ENCODE assay signal across 20 mouse cellular contexts in the genomic region with DNA sequence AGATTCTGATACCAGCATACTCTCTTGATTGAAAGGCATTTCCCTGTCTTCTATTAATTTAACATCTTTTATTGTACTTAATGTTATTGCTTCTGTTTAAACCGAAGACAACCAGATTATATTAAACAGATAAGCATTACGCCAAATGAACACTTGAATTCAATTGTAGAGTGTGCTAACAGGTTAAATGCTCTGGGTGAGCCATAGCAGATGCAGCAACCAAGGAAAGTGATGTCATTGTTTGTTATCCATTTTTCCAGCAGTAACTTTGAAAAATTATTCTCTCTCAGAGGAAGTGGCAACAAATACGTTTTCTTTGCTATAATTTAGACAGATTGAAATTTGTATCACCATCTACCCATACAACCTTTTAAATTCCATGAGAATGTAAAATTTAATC. TPM values are rescaled to one million over a fixed set of nuclear protein-coding genes. Genes with fewer than 3 reads are reported as not detected.
DNase-seq lines count a peak whose midpoint lies in the region; ATAC-seq and TF ChIP-seq lines count a peak whose summit lies in the region.
"Had no signal": no experiment of that assay in that cellular context is flagged by ENCODE, and none has a peak within 500 bp of the region (broad histone marks: within the 10 kb centered on the region; RNA-seq: fewer than 3 reads in every experiment).

No protein-coding gene starts in this region.

- no peak for DNase-seq in hindbrain, embryonic 11.5 days (ENCODE audit: low spot score)
- peak; percentile 43 for DNase-seq in forebrain, embryonic 14.5 days (ENCODE audit: low spot score)
- no peak for DNase-seq in midbrain, embryonic 10.5 days (ENCODE audit: low spot score)
- no peak for DNase-seq in adrenal gland, postnatal 14 days
- no peak for DNase-seq in liver
- no peak for DNase-seq in thymus, adult 2 months
- DNase-seq: adrenal gland, postnatal 25 days; B cell, adult 2 months; gastrocnemius, postnatal 36 days; kidney, adult 8-10 months; kidney, postnatal 36 days; lung, adult 18-20 months; lung, postnatal 4 days; retina, postnatal 1 day; thymus, adult 18-20 months had no signal

- WGBS in hindbrain, embryonic 13.5 days = 68% methylated on average over 3 of the region's 3 CpGs
- 86% methylated on average over 3 of the region's 3 CpGs for WGBS in hindbrain, embryonic 11.5 days
- WGBS in forebrain, embryonic 14.5 days = 73% methylated on average over 3 of the region's 3 CpGs
- WGBS in midbrain, embryonic 10.5 days = 85% methylated on average over 3 of the region's 3 CpGs
- WGBS in neural tube, embryonic 13.5 days = 75% methylated on average over 3 of the region's 3 CpGs
- 83% methylated on average over 3 of the region's 3 CpGs for WGBS in thymus, adult 2 months

- peaks cover 15% of the 10 kb centered on the region for H3K4me1 ChIP-seq in hindbrain, embryonic 13.5 days (replicated peaks)
- no peaks in the 10 kb centered on the region; the same call in 1 of the 2 replicates for H3K4me1 ChIP-seq in hindbrain, embryonic 11.5 days (replicated peaks; ENCODE audit: control insufficient read depth, insufficient read depth, low read length)
- peaks cover 8% of the 10 kb centered on the region; the same call in 1 of the 2 replicates for H3K4me1 ChIP-seq in forebrain, embryonic 14.5 days (ENCODE audit: control insufficient read depth, insufficient read depth, low read length)
- H3K4me1 ChIP-seq in midbrain, embryonic 10.5 days = peaks cover 34% of the 10 kb centered on the region
- H3K4me1 ChIP-seq in neural tube, embryonic 13.5 days (replicated peaks) = peaks cover 17% of the 10 kb centered on the region
- no peaks in the 10 kb centered on the region for H3K4me1 ChIP-seq in thymus, adult 2 months (replicated peaks; ENCODE audit: control insufficient read depth, insufficient read depth, low read length)

- peak overlapping the region; percentile 48 for H3K4me3 ChIP-seq in hindbrain, embryonic 13.5 days
- H3K4me3 ChIP-seq in hindbrain, embryonic 11.5 days (ENCODE audit: low read depth, low read length) = no peak overlapping the region
- H3K4me3 ChIP-seq in forebrain, embryonic 14.5 days (ENCODE audit: low read depth, low read length) = peak overlapping the region; percentile 41
- H3K4me3 ChIP-seq in midbrain, embryonic 10.5 days = peak overlapping the region; percentile 47; the same call in 1 of the 2 replicates
- H3K4me3 ChIP-seq in neural tube, embryonic 13.5 days = peak overlapping the region; percentile 44
- H3K4me3 ChIP-seq in thymus, adult 2 months (ENCODE audit: control insufficient read depth, insufficient read depth, low read length) = no peak overlapping the region
- H3K4me3 ChIP-seq: embryonic facial prominence, embryonic 10.5 days had no signal

- no peak for ATAC-seq in hindbrain, embryonic 13.5 days (ENCODE audit: low FRiP score)
- ATAC-seq in hindbrain, embryonic 11.5 days (ENCODE audit: low FRiP score) = no peak
- no peak for ATAC-seq in forebrain, embryonic 14.5 days
- no peak for ATAC-seq in neural tube, embryonic 13.5 days (ENCODE audit: low read depth)
- ATAC-seq: inflammation-experienced regulatory T-cells, adult 6 months had no signal

- no peak for TF ChIP-seq POLR2A in thymus, adult 2 months (IDR thresholded peaks at IDR 0.05; ENCODE audit: control insufficient read depth, extremely low read depth, insufficient read depth, low read length, poor library complexity)

- no peaks in the 10 kb centered on the region for H3K36me3 ChIP-seq in hindbrain, embryonic 13.5 days
- no peaks in the 10 kb centered on the region for H3K36me3 ChIP-seq in hindbrain, embryonic 11.5 days (ENCODE audit: control insufficient read depth, insufficient read depth, low read length)
- no peaks in the 10 kb centered on the region for H3K36me3 ChIP-seq in forebrain, embryonic 14.5 days (ENCODE audit: control insufficient read depth, insufficient read depth, low read length)
- no peaks in the 10 kb centered on the region for H3K36me3 ChIP-seq in midbrain, embryonic 10.5 days
- no peaks in the 10 kb centered on the region for H3K36me3 ChIP-seq in neural tube, embryonic 13.5 days
- H3K36me3 ChIP-seq in thymus, adult 2 months (ENCODE audit: control insufficient read depth, insufficient read depth, low read length) = no peaks in the 10 kb centered on the region
- H3K36me3 ChIP-seq: embryonic facial prominence, embryonic 10.5 days had no signal

- H3K9ac ChIP-seq in hindbrain, embryonic 13.5 days = 0 out of 2 replicates have a peak overlapping the region, but pooled peaks have one; percentile 55
- H3K9ac ChIP-seq in hindbrain, embryonic 11.5 days (ENCODE audit: low read depth, low read length) = no peak overlapping the region
- H3K9ac ChIP-seq in forebrain, embryonic 14.5 days (ENCODE audit: low read length) = peak overlapping the region; percentile 65
- peak overlapping the region; percentile 65 for H3K9ac ChIP-seq in neural tube, embryonic 13.5 days

- no peaks in the 10 kb centered on the region for H3K9me3 ChIP-seq in hindbrain, embryonic 13.5 days
- no peaks in the 10 kb centered on the region for H3K9me3 ChIP-seq in hindbrain, embryonic 11.5 days (ENCODE audit: control insufficient read depth, low read length)
- H3K9me3 ChIP-seq in forebrain, embryonic 14.5 days (replicated peaks; ENCODE audit: control insufficient read depth, low read length) = no peaks in the 10 kb centered on the region
- H3K9me3 ChIP-seq in midbrain, embryonic 10.5 days (replicated peaks) = no peaks in the 10 kb centered on the region
- H3K9me3 ChIP-seq in neural tube, embryonic 13.5 days = no peaks in the 10 kb centered on the region
- H3K9me3 ChIP-seq: embryonic facial prominence, embryonic 10.5 days had no signal

- no peaks in the 10 kb centered on the region for H3K27me3 ChIP-seq in hindbrain, embryonic 13.5 days
- no peaks in the 10 kb centered on the region for H3K27me3 ChIP-seq in hindbrain, embryonic 11.5 days (ENCODE audit: control insufficient read depth, insufficient read depth, low read length)
- no peaks in the 10 kb centered on the region for H3K27me3 ChIP-seq in forebrain, embryonic 14.5 days (replicated peaks; ENCODE audit: control insufficient read depth, insufficient read depth, low read length)
- no peaks in the 10 kb centered on the region for H3K27me3 ChIP-seq in midbrain, embryonic 10.5 days (ENCODE audit: low read depth, poor library complexity, severe bottlenecking)
- no peaks in the 10 kb centered on the region for H3K27me3 ChIP-seq in neural tube, embryonic 13.5 days
- no peaks in the 10 kb centered on the region for H3K27me3 ChIP-seq in thymus, adult 2 months (ENCODE audit: control insufficient read depth, insufficient read depth, low read length)

- H3K4me2 ChIP-seq in hindbrain, embryonic 13.5 days = peak overlapping the region; percentile 57
- H3K4me2 ChIP-seq in hindbrain, embryonic 11.5 days (replicated peaks; ENCODE audit: low read depth, low read length) = no peak overlapping the region
- peak overlapping the region; percentile 58 for H3K4me2 ChIP-seq in forebrain, embryonic 14.5 days (ENCODE audit: low read length)
- H3K4me2 ChIP-seq in neural tube, embryonic 13.5 days = peak overlapping the region; percentile 58

- no peak overlapping the region for H3K27ac ChIP-seq in hindbrain, embryonic 13.5 days
- H3K27ac ChIP-seq in hindbrain, embryonic 11.5 days (ENCODE audit: low read depth, low read length) = no peak overlapping the region
- peak overlapping the region; percentile 27; the same call in 1 of the 2 replicates for H3K27ac ChIP-seq in forebrain, embryonic 14.5 days (ENCODE audit: low read depth, low read length)
- H3K27ac ChIP-seq in midbrain, embryonic 10.5 days (replicated peaks) = no peak overlapping the region
- no peak overlapping the region for H3K27ac ChIP-seq in neural tube, embryonic 13.5 days (replicated peaks)
- H3K27ac ChIP-seq in thymus, adult 2 months (ENCODE audit: control insufficient read depth, insufficient read depth, low read length) = no peak overlapping the region
- H3K27ac ChIP-seq: embryonic facial prominence, embryonic 10.5 days had no signal

- TF ChIP-seq CTCF in thymus, adult 2 months (IDR thresholded peaks at IDR 0.05; ENCODE audit: borderline replicate concordance, control insufficient read depth, extremely low read depth, insufficient read depth, low read length, poor library complexity) = no peak

RNA-seq across cellular contexts. Expression of a gene that starts 2.9 kb away (rescaled TPM):
- 347 and 359 TPM in 2 replicates for polyA plus RNA-seq in hindbrain, embryonic 13.5 days (2015; fragmentation: Nextera tagmentation; extraction: Ambion mirVana)
- 99.4 and 103 TPM in 2 replicates for polyA plus RNA-seq in hindbrain, embryonic 11.5 days (2014; fragmentation: Nextera tagmentation; extraction: Ambion mirVana)
- polyA plus RNA-seq in forebrain, embryonic 14.5 days (2014; fragmentation: Nextera tagmentation; extraction: Ambion mirVana) = 644 and 774 TPM in 2 replicates
- polyA plus RNA-seq in midbrain, embryonic 10.5 days (2016; fragmentation: Nextera tagmentation; extraction: Ambion mirVana) = 46.6 and 93.3 TPM in 2 replicates
- polyA plus RNA-seq in neural tube, embryonic 13.5 days (2015; fragmentation: Nextera tagmentation; extraction: Ambion mirVana) = 266 and 293 TPM in 2 replicates
- 4.6 and 5.0 TPM in 2 replicates for total RNA-seq in adrenal gland, postnatal 14 days (2021)
- polyA plus RNA-seq in thymus, adult 2 months (2012; rRNA removed) = 0.57 and 1.4 TPM in 2 replicates
- total RNA-seq: monocyte, adult 5-6 weeks had no signal

Comparison
In these comparisons a context has a peak if more than half of its experiments do, and no peak if none do; other contexts are left out.
1. H3K4me3 ChIP-seq: peak in hindbrain, embryonic 13.5 days (single experiment), forebrain, embryonic 14.5 days (single experiment), midbrain, embryonic 10.5 days (single experiment) and neural tube, embryonic 13.5 days (single experiment); none in hindbrain, embryonic 11.5 days (single experiment) and thymus, adult 2 months (single experiment).
2. RNA of a gene that starts 2.9 kb away (polyA plus RNA-seq): 644 to 774 TPM in forebrain, embryonic 14.5 days, 347 to 359 TPM in hindbrain, embryonic 13.5 days, 266 to 293 TPM in neural tube, embryonic 13.5 days, 99.4 to 103 TPM in hindbrain, embryonic 11.5 days and 46.6 to 93.3 TPM in midbrain, embryonic 10.5 days; 0.57 to 1.4 TPM in thymus, adult 2 months; every median in the first group is over 10 times any median in the second.